Mouse (Mus musculus): ENCODE results near the gene Set.

- TF ChIP-seq TAL1 (IDR thresholded peaks at IDR 0.05; ENCODE audit: low read length) (no peak), MAFK (IDR thresholded peaks at IDR 0.05; ENCODE audit: borderline replicate concordance, low read depth, low read length) (no peak), TCF12 (IDR thresholded peaks at IDR 0.05; ENCODE audit: low read depth, low read length) (no peak)
Measured at GRCm38 (mm10) chr2:30026997-30027396, 30.2 kb upstream of the Set start.
